Mouse (Mus musculus) C2C12 (cell line): ENCODE results near the gene Mmp8. TPM values are rescaled to one million over a fixed set of nuclear protein-coding genes. Genes with fewer than 3 reads are reported as not detected.

Experiments
- H3K27me3 ChIP-seq: one replicate; pipeline ENCODE4 v1.6.1; 2011; ENCODE audit not compliant: control insufficient read depth, insufficient read depth, insufficient read length
- H3K36me3 ChIP-seq: one replicate; pipeline ENCODE4 v1.6.1; 2011; ENCODE audit not compliant: control insufficient read depth, insufficient read depth
- H3K4me3 ChIP-seq: one replicate; pipeline ENCODE4 v1.5.1; 2011; ENCODE audit warnings: mild to moderate bottlenecking, control low read depth; ENCODE audit not compliant: poor library complexity, insufficient read depth, severe bottlenecking
- H3K79me2 ChIP-seq: one replicate; pipeline ENCODE4 v1.6.1; 2011; ENCODE audit not compliant: control insufficient read depth, insufficient read depth
- H3K79me3 ChIP-seq: one replicate; pipeline ENCODE4 v1.6.1; 2011; ENCODE audit warnings: low read depth, control low read depth
- H3ac ChIP-seq: one replicate; pipeline ENCODE3; 2011; ENCODE audit warnings: low read depth; ENCODE audit not compliant: control insufficient read depth, insufficient read length
- CEBPB ChIP-seq: IDR thresholded peaks from one replicate; pipeline ENCODE4 v1.6.1; 2011; ENCODE audit warnings: low read depth, mild to moderate bottlenecking, control low read depth, moderate library complexity
- CTCF ChIP-seq: IDR thresholded peaks from one replicate; pipeline ENCODE4 v1.5.1; 2011; ENCODE audit not compliant: control insufficient read depth, insufficient read depth, insufficient read length
- FOSL1 ChIP-seq: IDR thresholded peaks from one replicate; pipeline ENCODE4 v1.8.0; 2011; ENCODE audit warnings: mild to moderate bottlenecking, low read length; ENCODE audit not compliant: poor library complexity, insufficient read depth, severe bottlenecking
- MAX ChIP-seq: IDR thresholded peaks from one replicate; pipeline ENCODE4 v1.6.1; 2011; ENCODE audit warnings: mild to moderate bottlenecking, control low read depth
- MYOD1 ChIP-seq: IDR thresholded peaks from one replicate; pipeline ENCODE4 v1.6.1; 2011; ENCODE audit warnings: low read depth; ENCODE audit not compliant: control insufficient read depth, insufficient read length
- MYOG ChIP-seq: IDR thresholded peaks from one replicate; pipeline ENCODE4 v1.6.1; 2011; ENCODE audit not compliant: control insufficient read depth, insufficient read length; ENCODE audit errors: extremely low read depth
- USF1 ChIP-seq: IDR thresholded peaks from one replicate; pipeline ENCODE4 v1.6.1; 2011; ENCODE audit warnings: low read depth, mild to moderate bottlenecking, control low read depth, moderate library complexity
- polyA plus RNA-seq: library from polyadenylated mRNA; unstranded; fragments of >200 nt; fragmentation: generic; extraction: Trizol; gene quantifications from one replicate; pipeline ENCODE4 v1.2.1, GENCODE M21; 2012; ENCODE audit warnings: missing spikeins

The Mmp8 gene
- polyA plus RNA-seq, 1 experiment: not detected

- no peaks in the 10 kb centered on the region for H3K79me3 ChIP-seq
- H3ac ChIP-seq: no peak overlapping the region
- H3K36me3 ChIP-seq: no peaks in the 10 kb centered on the region
- H3K79me2 ChIP-seq: no peaks in the 10 kb centered on the region
- H3K27me3 ChIP-seq: no peaks in the 10 kb centered on the region
- TF ChIP-seq CEBPB (no peak), MYOG (no peak), CTCF (peak; percentile 66), FOSL1 (no peak), MAX (no peak)
- no peak overlapping the region for H3K4me3 ChIP-seq
Observed at GRCm38 (mm10) chr9:7602982-7603742, 44.9 kb downstream of the Mmp8 start.

- TF ChIP-seq MAX (no peak), MYOD1 (no peak), CEBPB (no peak), MYOG (no peak), CTCF (no peak), FOSL1 (no peak), USF1 (no peak)
- no peak overlapping the region for H3ac ChIP-seq
- no peaks in the 10 kb centered on the region for H3K36me3 ChIP-seq
- no peak overlapping the region for H3K4me3 ChIP-seq
- no peaks in the 10 kb centered on the region for H3K27me3 ChIP-seq
- no peaks in the 10 kb centered on the region for H3K79me2 ChIP-seq
- H3K79me3 ChIP-seq: no peaks in the 10 kb centered on the region
Observed at GRCm38 (mm10) chr9:7604005-7604404, 45.7 kb downstream of the Mmp8 start.

GRCm38 (mm10) chr9:7605638-7606037 lies 47.4 kb downstream of the Mmp8 start:
- no peaks in the 10 kb centered on the region for H3K79me3 ChIP-seq
- H3ac ChIP-seq: no peak overlapping the region
- H3K36me3 ChIP-seq: no peaks in the 10 kb centered on the region
- H3K4me3 ChIP-seq: no peak overlapping the region
- H3K27me3 ChIP-seq: no peaks in the 10 kb centered on the region
- no peaks in the 10 kb centered on the region for H3K79me2 ChIP-seq
- no peak for TF ChIP-seq USF1
- no peak for TF ChIP-seq MYOG
- TF ChIP-seq FOSL1: no peak
- TF ChIP-seq MAX: no peak
- TF ChIP-seq MYOD1: no peak
- TF ChIP-seq CTCF: no peak
- TF ChIP-seq CEBPB: no peak

Other genes starting within 250 kb of the Mmp8 start
- not detected for gene Mmp12, start 214.1 kb upstream of the Mmp8 start, polyA plus RNA-seq
- gene Mmp1b, start 170.4 kb upstream of the Mmp8 start, polyA plus RNA-seq: not detected
- gene Mmp3, start 112.6 kb upstream of the Mmp8 start, polyA plus RNA-seq: 0.07 TPM
- gene Mmp10, start 56.1 kb upstream of the Mmp8 start, polyA plus RNA-seq: 0.21 TPM
- gene Mmp27, start 12.9 kb downstream of the Mmp8 start, polyA plus RNA-seq: not detected
- gene Mmp20, start 69.8 kb downstream of the Mmp8 start, polyA plus RNA-seq: not detected
- gene Mmp7, start 133.6 kb downstream of the Mmp8 start, polyA plus RNA-seq: not detected
- gene Tmem123, start 205.6 kb downstream of the Mmp8 start, polyA plus RNA-seq: 35.6 TPM